Mouse (Mus musculus) G1E (cell line): ENCODE measurements around the gene Evi2. TPM values are rescaled to one million over a fixed set of nuclear protein-coding genes. Genes with fewer than 3 reads are reported as not detected.

Experiments
- ATAC-seq: 2 replicates; pipeline ENCODE4 v1.8.0; 2016; ENCODE audit warnings: mild to moderate bottlenecking; ENCODE audit not compliant: insufficient number of reproducible peaks, poor library complexity, low FRiP score, severe bottlenecking; ENCODE audit errors: extremely low read depth
- DNase-seq: peaks from one replicate; pipeline ENCODE4 v3.0.0; 2012; ENCODE audit warnings: low spot score
- H3K27me3 ChIP-seq: 2 replicates; pipeline ENCODE4 v1.6.1; 2012; ENCODE audit warnings: mild to moderate bottlenecking, low read length, inconsistent platforms; ENCODE audit not compliant: insufficient read depth
- H3K36me3 ChIP-seq: replicated peaks from 2 replicates; pipeline ENCODE3; 2012; ENCODE audit warnings: mild to moderate bottlenecking, inconsistent platforms
- H3K4me1 ChIP-seq: 2 replicates; pipeline ENCODE4 v1.6.1; 2012; ENCODE audit warnings: low read depth, low read length, inconsistent platforms, mixed read lengths; ENCODE audit not compliant: insufficient read depth
- H3K4me3 ChIP-seq: 2 replicates; pipeline ENCODE4 v1.5.1; 2012; ENCODE audit warnings: low read depth, mild to moderate bottlenecking, inconsistent platforms, low read length, moderate library complexity, mixed read lengths
- H3K9me3 ChIP-seq: replicated peaks from 2 replicates; pipeline ENCODE4 v1.6.1; 2012; ENCODE audit warnings: inconsistent platforms
- CTCF ChIP-seq: IDR thresholded peaks from 2 replicates; pipeline ENCODE4 v1.5.1; 2012; ENCODE audit warnings: low read depth, low read length, inconsistent platforms, mixed read lengths
- GATA1 ChIP-seq: IDR thresholded peaks from 2 replicates; pipeline ENCODE4 v1.6.1; 2012; ENCODE audit warnings: borderline replicate concordance, low read length, inconsistent platforms, mixed read lengths
- GATA2 ChIP-seq: IDR thresholded peaks from 2 replicates; pipeline ENCODE4 v1.6.1; 2012; ENCODE audit warnings: low read depth, low read length, inconsistent platforms, borderline replicate concordance
- POLR2AphosphoS5 ChIP-seq: IDR thresholded peaks from 2 replicates; pipeline ENCODE4 v1.6.1; 2012; ENCODE audit warnings: low read depth, low read length, inconsistent platforms; ENCODE audit not compliant: insufficient replicate concordance
- TAL1 ChIP-seq: conservative IDR thresholded peaks from 2 replicates; pipeline ENCODE4 v1.6.1; 2012; ENCODE audit warnings: low read depth, low read length, inconsistent platforms, mixed read lengths
- polyA plus RNA-seq: library from polyadenylated mRNA; stranded (reverse); fragments of >175 nt; gene quantifications from 2 replicates; pipeline ENCODE4 v1.2.3, GENCODE M21; 2012
- total RNA-seq, 2 experiments: library from RNA; stranded (forward) in 1 of 2; stranded (reverse) in 1 of 2; fragments of 200-1000 nt in 1 of 2; fragments of >200 nt in 1 of 2; fragmentation: Nextera tagmentation in 1 of 2; gene quantifications; 2 replicates each; pipeline ENCODE4 v1.2.3; 2014 to 2017

Evi2 gene
- total and polyA plus RNA-seq, 3 experiments: 0.93 to 1.2 TPM; not detected in 1

DNA sequence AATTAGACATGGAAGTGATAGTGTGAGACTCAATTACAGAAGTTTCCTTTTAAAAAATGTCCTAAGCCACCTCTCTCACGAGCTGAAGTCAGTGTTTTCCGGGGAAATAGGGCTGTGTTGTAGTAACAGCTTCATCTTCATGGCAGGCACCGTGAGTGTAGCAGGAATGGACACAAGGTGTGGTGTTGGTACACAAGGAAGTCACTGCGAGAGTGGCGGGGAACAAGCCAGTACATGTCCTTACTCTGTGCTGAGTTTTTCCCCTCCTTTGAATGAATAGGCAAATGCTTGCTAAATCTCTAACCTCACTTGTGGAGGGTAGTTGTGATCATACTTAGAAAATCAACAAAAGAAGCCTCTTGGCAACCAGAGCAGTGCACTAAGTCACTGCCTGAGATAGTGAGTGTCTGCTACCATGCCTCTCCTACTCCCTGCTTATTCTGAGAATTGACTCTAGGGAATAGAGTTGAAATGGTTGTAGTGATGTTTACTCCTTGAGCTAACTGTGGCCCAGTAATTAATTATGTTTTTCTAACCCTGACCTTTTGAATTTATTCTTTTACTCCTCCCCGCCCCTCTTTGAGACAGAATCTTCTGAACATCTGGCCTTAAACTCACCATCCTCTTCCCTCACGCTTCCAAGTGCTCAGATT is 46.4 kb downstream of the Evi2 start:
- H3K9me3 ChIP-seq: no peaks in the 10 kb centered on the region
- H3K4me3 ChIP-seq: no peak overlapping the region
- no peaks in the 10 kb centered on the region for H3K27me3 ChIP-seq
- no peak for DNase-seq
- peaks cover 41% of the 10 kb centered on the region for H3K36me3 ChIP-seq
- ATAC-seq: no peak
- H3K4me1 ChIP-seq: no peaks in the 10 kb centered on the region
- TF ChIP-seq GATA1 (no peak), GATA2 (no peak), POLR2AphosphoS5 (no peak), TAL1 (no peak), CTCF (no peak)

- TF ChIP-seq CTCF: no peak
- no peak for TF ChIP-seq TAL1
- no peak for TF ChIP-seq GATA1
- TF ChIP-seq POLR2AphosphoS5: no peak
- no peak for TF ChIP-seq GATA2
- no peak for ATAC-seq
- no peaks in the 10 kb centered on the region for H3K4me1 ChIP-seq
- H3K9me3 ChIP-seq: no peaks in the 10 kb centered on the region
- peaks cover 43% of the 10 kb centered on the region for H3K36me3 ChIP-seq
- no peak for DNase-seq
- H3K4me3 ChIP-seq: no peak overlapping the region
- H3K27me3 ChIP-seq: no peaks in the 10 kb centered on the region
Observed at GRCm38 (mm10) chr11:79483392-79483791, 47.0 kb downstream of the Evi2 start.

DNA sequence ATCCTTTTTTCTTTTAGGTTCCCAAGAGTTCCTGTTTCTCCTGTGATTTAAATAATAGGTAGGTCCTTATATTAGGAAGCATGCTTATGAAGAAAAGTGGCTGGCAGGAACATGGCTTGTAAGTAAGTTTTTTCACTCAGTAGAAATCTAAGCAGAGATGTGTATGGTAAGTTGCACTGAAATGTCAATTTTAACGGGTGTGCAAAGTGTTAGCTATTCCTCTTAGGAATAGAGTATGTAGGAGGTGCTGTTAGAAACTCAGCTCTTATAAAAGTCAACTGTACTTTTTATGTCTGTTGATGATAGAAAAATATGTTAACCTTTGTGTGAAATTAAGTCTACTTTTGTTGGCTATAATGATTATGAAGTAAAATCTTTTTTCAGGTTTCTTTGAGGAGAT is 62.3 kb downstream of the Evi2 start:
- Histone ChIP-seq H3K4me3 (no peak overlapping the region), H3K36me3 (peaks cover 48% of the 10 kb centered on the region), H3K27me3 (no peaks in the 10 kb centered on the region), H3K9me3 (no peaks in the 10 kb centered on the region), H3K4me1 (no peaks in the 10 kb centered on the region)
- no peak for TF ChIP-seq GATA2
- TF ChIP-seq CTCF: no peak
- no peak for TF ChIP-seq TAL1
- no peak for TF ChIP-seq POLR2AphosphoS5
- TF ChIP-seq GATA1: no peak
- DNase-seq (no peak), ATAC-seq (no peak)

Other genes with a start within 250 kb of the Evi2 start
- gene Gm9964, start 233.7 kb downstream of the Evi2 start, total RNA-seq (2014; fragmentation: Nextera tagmentation): not detected in 2 replicates
- gene Gm9964, start 233.7 kb downstream of the Evi2 start, total RNA-seq (2017): 0.16 TPM in 1 of 2 replicates, not detected in the other
- not detected in 2 replicates for gene Gm9964, start 233.7 kb downstream of the Evi2 start, polyA plus RNA-seq
- 78.0 and 84.6 TPM in 2 replicates for gene Nf1, start 190.9 kb downstream of the Evi2 start, total RNA-seq (2014; fragmentation: Nextera tagmentation)
- gene Nf1, start 190.9 kb downstream of the Evi2 start, total RNA-seq (2017): 25.7 and 27.0 TPM in 2 replicates
- gene Nf1, start 190.9 kb downstream of the Evi2 start, polyA plus RNA-seq: 7.1 and 7.8 TPM in 2 replicates
- not detected in 2 replicates for gene Omg, start 26.5 kb downstream of the Evi2 start, total RNA-seq (2014; fragmentation: Nextera tagmentation)
- 0.38 TPM in 1 of 2 replicates, not detected in the other for gene Omg, start 26.5 kb downstream of the Evi2 start, total RNA-seq (2017)
- gene Omg, start 26.5 kb downstream of the Evi2 start, polyA plus RNA-seq: not detected in 2 replicates
- 18.3 and 33.3 TPM in 2 replicates for gene Evi2b, start 6.8 kb downstream of the Evi2 start, total RNA-seq (2014; fragmentation: Nextera tagmentation)
- gene Evi2b, start 6.8 kb downstream of the Evi2 start, total RNA-seq (2017): 6.7 and 8.0 TPM in 2 replicates
- gene Evi2b, start 6.8 kb downstream of the Evi2 start, polyA plus RNA-seq: 1.1 and 1.3 TPM in 2 replicates
- not detected in 2 replicates for gene Evi2a, start within 50 bp of the Evi2 start, total RNA-seq (2014; fragmentation: Nextera tagmentation)
- gene Evi2a, start within 50 bp of the Evi2 start, total RNA-seq (2017): 1.3 and 2.5 TPM in 2 replicates
- 0.03 TPM in 1 of 2 replicates, not detected in the other for gene Evi2a, start within 50 bp of the Evi2 start, polyA plus RNA-seq
- not detected in 2 replicates for gene Rab11fip4, start 60.6 kb upstream of the Evi2 start, total RNA-seq (2014; fragmentation: Nextera tagmentation)
- gene Rab11fip4, start 60.6 kb upstream of the Evi2 start, total RNA-seq (2017): under 0.01 and 0.05 TPM in 2 replicates
- not detected in 2 replicates for gene Rab11fip4, start 60.6 kb upstream of the Evi2 start, polyA plus RNA-seq